Mouse (Mus musculus) midbrain, embryonic 10.5 days (tissue): ENCODE measurements at regions not wholly inside any gene's neighbourhood (a gene's known extent, or its start where the extent isn't known, plus 50 kb on each side); places are given as distances from the start of the nearest gene placed in this dataset.
A peak's percentile ranks its signal among the peaks of the same experiment; 100 is the strongest.
"Not testable (repeated sequence)": the region's sequence is repeated elsewhere in the genome, so short reads cannot be mapped to it uniquely, and the experiment has no call there.

Experiments
- DNase-seq: peaks from one replicate; pipeline ENCODE4 v3.0.0-alpha.2; 2017; ENCODE audit warnings: low spot score
- H3K27ac ChIP-seq: fragments of 300-500 bp; sonication (generic); replicated peaks from 2 replicates; pipeline ENCODE4 v1.5.1; 2016; ENCODE audit warnings: mild to moderate bottlenecking
- H3K27me3 ChIP-seq: fragments of 300-500 bp; sonication (generic); 2 replicates; pipeline ENCODE4 v1.6.1; 2016; ENCODE audit warnings: low read depth, mild to moderate bottlenecking; ENCODE audit not compliant: poor library complexity, severe bottlenecking
- H3K36me3 ChIP-seq: fragments of 300-500 bp; sonication (generic); 2 replicates; pipeline ENCODE4 v1.6.1; 2016; ENCODE audit warnings: mild to moderate bottlenecking, moderate library complexity
- H3K4me1 ChIP-seq: fragments of 300-500 bp; sonication (generic); 2 replicates; pipeline ENCODE4 v1.6.1; 2016
- H3K4me3 ChIP-seq: fragments of 300-500 bp; sonication (generic); 2 replicates; pipeline ENCODE4 v1.5.1; 2016; ENCODE audit warnings: mild to moderate bottlenecking, moderate library complexity
- H3K9me3 ChIP-seq: fragments of 300-500 bp; sonication (generic); replicated peaks from 2 replicates; pipeline ENCODE4 v1.6.1; 2016; ENCODE audit warnings: mild to moderate bottlenecking
- WGBS: fragments of 180-500 bp; shearing (Covaris S2); methylation state at CpG from one replicate; pipeline ENCODE4 v1.1.7; 2016; 5-methylcytosine and 5-hydroxymethylcytosine counted together

- H3K27ac ChIP-seq: no peak overlapping the region
- no peaks in the 10 kb centered on the region for H3K36me3 ChIP-seq
- no peak overlapping the region for H3K4me3 ChIP-seq
- H3K27me3 ChIP-seq: peaks cover 29% of the 10 kb centered on the region
- 77% methylated on average over 1 of the region's 1 CpGs for WGBS
- H3K9me3 ChIP-seq: no peaks in the 10 kb centered on the region
- DNase-seq: no peak
- no peaks in the 10 kb centered on the region for H3K4me1 ChIP-seq
Measured at GRCm38 (mm10) chrX:159018955-159019354, 191.2 kb upstream of the Rps6ka3 start.

GRCm38 (mm10) chrX:159026311-159026710 is 183.8 kb upstream of the Rps6ka3 start:
- no peak overlapping the region for H3K27ac ChIP-seq
- no peak overlapping the region for H3K4me3 ChIP-seq
- no peak for DNase-seq
- no peaks in the 10 kb centered on the region for H3K36me3 ChIP-seq
- H3K27me3 ChIP-seq: peaks cover 36% of the 10 kb centered on the region
- H3K4me1 ChIP-seq: no peaks in the 10 kb centered on the region
- H3K9me3 ChIP-seq: no peaks in the 10 kb centered on the region
- WGBS: 89% methylated on average over 1 of the region's 1 CpGs

GRCm38 (mm10) chrX:159031927-159032326 is 178.2 kb upstream of the Rps6ka3 start:
- H3K9me3 ChIP-seq: no peaks in the 10 kb centered on the region
- no peak overlapping the region for H3K4me3 ChIP-seq
- no peak for DNase-seq
- WGBS: 79% methylated on average over 4 of the region's 4 CpGs
- no peaks in the 10 kb centered on the region for H3K36me3 ChIP-seq
- H3K27ac ChIP-seq: no peak overlapping the region
- H3K4me1 ChIP-seq: no peaks in the 10 kb centered on the region
- peaks cover 41% of the 10 kb centered on the region for H3K27me3 ChIP-seq

- Histone ChIP-seq H3K27me3 (peaks cover 60% of the 10 kb centered on the region), H3K27ac (no peak overlapping the region), H3K4me3 (no peak overlapping the region), H3K36me3 (no peaks in the 10 kb centered on the region), H3K9me3 (no peaks in the 10 kb centered on the region), H3K4me1 (no peaks in the 10 kb centered on the region)
- peak; percentile 26 for DNase-seq
- 20% methylated on average over 3 of the region's 3 CpGs for WGBS
Measured at GRCm38 (mm10) chrX:159043432-159043831, 166.7 kb upstream of the Rps6ka3 start.

- no peaks in the 10 kb centered on the region for H3K4me1 ChIP-seq
- no peak for DNase-seq
Measured at GRCm38 (mm10) chrX:159047876-159048275, 162.2 kb upstream of the Rps6ka3 start.

GRCm38 (mm10) chrX:159055689-159056461 is 154.2 kb upstream of the Rps6ka3 start:
- H3K36me3 ChIP-seq: no peaks in the 10 kb centered on the region
- 87% methylated on average over 8 of the region's 8 CpGs for WGBS
- H3K27me3 ChIP-seq: peaks cover 33% of the 10 kb centered on the region
- no peak overlapping the region for H3K4me3 ChIP-seq
- H3K27ac ChIP-seq: no peak overlapping the region
- H3K9me3 ChIP-seq: no peaks in the 10 kb centered on the region
- DNase-seq: no peak
- H3K4me1 ChIP-seq: no peaks in the 10 kb centered on the region

More at GRCm38 (mm10) chrX:159047876-159048275, 162.2 kb upstream of the Rps6ka3 start:
- no peak overlapping the region for H3K4me3 ChIP-seq
- H3K36me3 ChIP-seq: no peaks in the 10 kb centered on the region
- H3K27ac ChIP-seq: no peak overlapping the region
- no peaks in the 10 kb centered on the region for H3K9me3 ChIP-seq
- 74% methylated on average over 2 of the region's 2 CpGs for WGBS
- peaks cover 31% of the 10 kb centered on the region for H3K27me3 ChIP-seq

GRCm38 (mm10) chrX:159056462-159056805 is 153.7 kb upstream of the Rps6ka3 start:
- H3K4me3 ChIP-seq: no peak overlapping the region
- H3K9me3 ChIP-seq: no peaks in the 10 kb centered on the region
- peaks cover 39% of the 10 kb centered on the region for H3K27me3 ChIP-seq

GRCm38 (mm10) chrX:159058931-159059330 is 151.2 kb upstream of the Rps6ka3 start:
- Histone ChIP-seq H3K9me3 (no peaks in the 10 kb centered on the region), H3K4me1 (no peaks in the 10 kb centered on the region), H3K27me3 (peaks cover 51% of the 10 kb centered on the region), H3K36me3 (no peaks in the 10 kb centered on the region), H3K4me3 (no peak overlapping the region), H3K27ac (no peak overlapping the region)
- DNase-seq: no peak

More at GRCm38 (mm10) chrX:159056462-159056805, 153.7 kb upstream of the Rps6ka3 start:
- no peak for DNase-seq
- no peaks in the 10 kb centered on the region for H3K4me1 ChIP-seq
- H3K27ac ChIP-seq: no peak overlapping the region
- no peaks in the 10 kb centered on the region for H3K36me3 ChIP-seq

GRCm38 (mm10) chrX:159061322-159061721 is 148.8 kb upstream of the Rps6ka3 start:
- H3K27ac ChIP-seq: no peak overlapping the region
- no peaks in the 10 kb centered on the region for H3K9me3 ChIP-seq
- no peak for DNase-seq
- H3K36me3 ChIP-seq: no peaks in the 10 kb centered on the region
- no peaks in the 10 kb centered on the region for H3K4me1 ChIP-seq
- H3K27me3 ChIP-seq: peaks cover 64% of the 10 kb centered on the region
- H3K4me3 ChIP-seq: no peak overlapping the region

GRCm38 (mm10) chrX:159066212-159066611 is 143.9 kb upstream of the Rps6ka3 start:
- H3K27ac ChIP-seq: no peak overlapping the region
- WGBS: 75% methylated on average over 2 of the region's 2 CpGs
- H3K27me3 ChIP-seq: peaks cover 82% of the 10 kb centered on the region
- H3K4me3 ChIP-seq: no peak overlapping the region
- no peaks in the 10 kb centered on the region for H3K4me1 ChIP-seq
- no peak for DNase-seq
- H3K36me3 ChIP-seq: no peaks in the 10 kb centered on the region
- H3K9me3 ChIP-seq: no peaks in the 10 kb centered on the region

GRCm38 (mm10) chrX:159072647-159073046 is 137.5 kb upstream of the Rps6ka3 start:
- no peaks in the 10 kb centered on the region for H3K9me3 ChIP-seq
- no peaks in the 10 kb centered on the region for H3K4me1 ChIP-seq
- no peak overlapping the region for H3K4me3 ChIP-seq
- 78% methylated on average over 3 of the region's 3 CpGs for WGBS
- DNase-seq: no peak
- no peak overlapping the region for H3K27ac ChIP-seq
- no peaks in the 10 kb centered on the region for H3K36me3 ChIP-seq
- peaks cover 90% of the 10 kb centered on the region for H3K27me3 ChIP-seq

- Histone ChIP-seq H3K27ac (no peak overlapping the region), H3K4me1 (no peaks in the 10 kb centered on the region), H3K4me3 (no peak overlapping the region), H3K9me3 (no peaks in the 10 kb centered on the region), H3K27me3 (peaks cover 90% of the 10 kb centered on the region), H3K36me3 (no peaks in the 10 kb centered on the region)
- DNase-seq: no peak
Measured at GRCm38 (mm10) chrX:159073533-159073932, 136.6 kb upstream of the Rps6ka3 start.

- no peaks in the 10 kb centered on the region for H3K4me1 ChIP-seq
- WGBS: 92% methylated on average over 2 of the region's 2 CpGs
- no peaks in the 10 kb centered on the region for H3K36me3 ChIP-seq
- no peak for DNase-seq
- peaks cover 70% of the 10 kb centered on the region for H3K27me3 ChIP-seq
- no peak overlapping the region for H3K4me3 ChIP-seq
- H3K27ac ChIP-seq: no peak overlapping the region
- no peaks in the 10 kb centered on the region for H3K9me3 ChIP-seq
Measured at GRCm38 (mm10) chrX:159080508-159080907, 129.6 kb upstream of the Rps6ka3 start.

- H3K9me3 ChIP-seq, DNase-seq: not testable (repeated sequence)
- 93% methylated on average over 6 of the region's 6 CpGs for WGBS
Measured at GRCm38 (mm10) chrX:159110651-159111050, 99.5 kb upstream of the Rps6ka3 start.

More at GRCm38 (mm10) chrX:159110651-159111050, 99.5 kb upstream of the Rps6ka3 start:
- not testable (repeated sequence) for H3K4me1 ChIP-seq, H3K36me3 ChIP-seq, H3K27me3 ChIP-seq, H3K4me3 ChIP-seq, H3K27ac ChIP-seq
